Mouse (Mus musculus): ENCODE data around the gene Cenpf. TPM values are rescaled to one million over a fixed set of nuclear protein-coding genes. Genes with fewer than 3 reads are reported as not detected.

The Cenpf gene
- polyA plus RNA-seq, 1 experiment from 2014 or later = 50.3 TPM

DNA sequence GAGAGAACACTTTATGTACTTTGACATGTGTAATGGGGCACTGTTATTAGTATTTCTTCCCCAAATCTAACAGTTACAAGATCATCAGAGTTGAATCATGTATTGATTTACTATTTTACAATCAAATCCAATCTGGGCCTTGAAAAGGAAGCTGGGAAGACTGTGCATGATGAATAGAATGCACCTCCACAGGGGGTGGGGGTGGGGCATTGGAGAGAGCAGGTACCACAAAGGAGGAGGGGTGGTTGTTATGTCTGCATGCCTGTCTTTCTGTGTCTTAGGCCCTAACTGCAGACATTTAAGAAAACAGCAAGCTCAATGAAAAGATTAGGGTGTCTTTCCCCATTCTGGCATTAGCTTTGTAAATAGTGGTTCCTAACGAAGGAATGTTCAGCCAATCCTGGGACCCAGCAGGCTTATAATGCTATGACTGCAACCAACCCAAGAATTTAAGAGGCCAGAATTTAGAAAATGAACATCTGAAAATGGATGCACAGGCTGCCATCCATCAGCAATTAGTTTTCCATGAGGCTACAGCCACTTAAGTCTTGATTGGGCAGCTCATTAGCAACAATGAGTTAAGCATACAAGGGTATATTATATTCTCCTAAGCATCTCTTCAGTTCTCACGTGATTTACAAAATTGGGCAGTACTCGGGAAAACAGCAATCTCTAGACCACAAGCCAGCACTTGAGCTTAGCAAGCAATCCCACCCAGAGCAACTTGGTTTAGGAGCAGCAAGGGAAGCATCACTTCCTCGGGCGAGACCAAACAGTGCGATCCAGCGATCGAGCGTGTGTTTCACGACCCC, 23.6 kb downstream of the Cenpf start:
- Histone ChIP-seq H3K27ac (replicated peaks) (no peak overlapping the region), H3K4me3 (replicated peaks) (no peak overlapping the region), H3K9ac (no peak overlapping the region), H3K9me3 (replicated peaks) (no peaks in the 10 kb centered on the region), H3K4me1 (replicated peaks) (no peaks in the 10 kb centered on the region), H3K4me2 (no peak overlapping the region), H3K36me3 (replicated peaks) (peaks cover 83% of the 10 kb centered on the region), H3K27me3 (no peaks in the 10 kb centered on the region)
- no peak for ATAC-seq (ENCODE audit: insufficient read depth)
- WGBS (ENCODE audit: insufficient replicate concordance) = 87% methylated on average over 10 of the region's 10 CpGs

DNA sequence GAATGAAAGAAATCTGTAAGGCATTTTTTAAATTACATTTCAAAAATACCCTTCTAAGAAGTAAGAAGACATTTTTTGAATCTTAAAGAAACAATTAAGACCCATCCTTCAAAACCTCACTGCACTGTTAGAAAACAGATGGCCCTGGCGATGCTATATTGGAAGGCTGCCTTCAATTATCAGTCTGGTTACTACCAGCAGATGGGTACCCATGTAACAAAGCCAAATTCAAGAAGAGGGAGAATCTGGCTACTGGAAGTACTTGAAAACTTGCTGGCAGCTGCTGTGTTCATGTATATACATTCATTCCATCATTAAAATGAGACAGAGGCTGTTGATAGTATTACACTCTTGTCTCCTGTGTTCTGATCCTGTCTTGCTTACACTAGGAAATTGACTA, 24.4 kb downstream of the Cenpf start:
- H3K4me2 ChIP-seq = no peak overlapping the region
- no peaks in the 10 kb centered on the region for H3K4me1 ChIP-seq (replicated peaks)
- H3K36me3 ChIP-seq (replicated peaks) = peaks cover 83% of the 10 kb centered on the region
- no peak overlapping the region for H3K27ac ChIP-seq (replicated peaks)
- H3K4me3 ChIP-seq (replicated peaks) = no peak overlapping the region
- ATAC-seq (ENCODE audit: insufficient read depth) = no peak
- H3K27me3 ChIP-seq = no peaks in the 10 kb centered on the region
- 80% methylated on average over 1 of the region's 1 CpGs for WGBS (ENCODE audit: insufficient replicate concordance)
- H3K9me3 ChIP-seq (replicated peaks) = no peaks in the 10 kb centered on the region
- no peak overlapping the region for H3K9ac ChIP-seq

DNA sequence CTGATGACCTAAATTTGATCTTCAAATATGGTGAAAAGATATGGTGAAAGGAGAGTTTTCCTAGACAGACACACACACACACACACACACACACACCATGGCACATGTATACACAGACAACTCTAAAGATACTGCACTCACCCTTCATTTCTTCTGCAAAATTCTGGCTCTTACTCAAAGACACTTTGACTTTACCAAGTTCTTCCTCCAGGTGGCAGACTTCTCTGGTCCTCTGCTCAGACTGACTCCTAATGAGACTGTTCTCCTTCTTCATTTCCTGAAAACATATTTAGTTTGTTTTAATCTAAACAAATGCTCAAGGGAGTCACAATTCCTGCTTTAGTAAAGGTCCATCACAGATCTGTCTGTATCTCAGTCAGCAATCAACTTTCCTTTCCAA, 26.0 kb downstream of the Cenpf start:
- Histone ChIP-seq H3K36me3 (replicated peaks) (peaks cover 83% of the 10 kb centered on the region), H3K27me3 (no peaks in the 10 kb centered on the region), H3K4me2 (no peak overlapping the region), H3K4me1 (replicated peaks) (no peaks in the 10 kb centered on the region), H3K9ac (no peak overlapping the region), H3K4me3 (replicated peaks) (no peak overlapping the region), H3K9me3 (replicated peaks) (no peaks in the 10 kb centered on the region), H3K27ac (replicated peaks) (no peak overlapping the region)
- ATAC-seq (ENCODE audit: insufficient read depth) = no peak

DNA sequence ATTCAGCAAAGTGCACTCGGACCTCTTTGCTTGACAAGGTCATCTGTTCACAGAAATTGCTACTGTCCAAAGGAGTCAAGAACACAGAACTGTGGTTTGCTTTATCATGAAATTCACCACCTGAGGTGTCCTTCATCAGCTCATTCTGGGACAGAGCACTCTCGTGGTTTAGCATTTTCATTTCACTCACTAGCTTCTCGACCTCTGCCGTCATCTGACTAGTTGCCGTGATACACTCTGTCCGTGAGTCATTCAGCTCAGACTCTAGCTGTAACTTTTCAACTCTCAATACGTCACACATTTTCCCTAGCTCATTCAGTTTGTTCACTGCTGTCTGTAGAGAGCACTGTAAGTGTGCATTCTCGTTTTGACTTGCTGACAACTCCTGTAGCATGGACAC, 30.5 kb downstream of the Cenpf start:
- Histone ChIP-seq H3K27ac (replicated peaks) (no peak overlapping the region), H3K4me2 (no peak overlapping the region), H3K4me3 (replicated peaks) (no peak overlapping the region), H3K4me1 (replicated peaks) (no peaks in the 10 kb centered on the region), H3K27me3 (no peaks in the 10 kb centered on the region), H3K9me3 (replicated peaks) (no peaks in the 10 kb centered on the region), H3K9ac (no peak overlapping the region), H3K36me3 (replicated peaks) (peaks cover 82% of the 10 kb centered on the region)
- no peak for ATAC-seq (ENCODE audit: insufficient read depth)
- WGBS (ENCODE audit: insufficient replicate concordance) = 83% methylated on average over 8 of the region's 8 CpGs

DNA sequence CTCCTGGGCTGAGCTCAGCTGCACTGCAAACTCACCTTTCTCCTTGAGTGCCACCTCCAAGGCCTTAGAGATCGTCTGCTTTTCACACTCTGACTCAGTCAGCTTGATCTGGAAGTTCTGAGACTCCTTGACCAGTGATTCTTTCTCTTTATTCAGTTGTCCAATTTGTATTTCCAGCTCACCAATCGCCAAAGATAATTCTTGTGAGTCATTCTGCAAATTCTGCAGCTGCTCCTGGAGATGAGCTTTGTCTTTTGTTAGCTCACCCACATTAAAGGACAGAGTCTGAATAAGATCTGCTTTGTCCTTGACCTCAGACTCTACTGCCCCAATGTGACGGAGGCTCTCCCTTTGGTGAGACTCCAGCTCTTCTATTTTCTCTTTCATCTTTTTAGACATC, 34.1 kb downstream of the Cenpf start:
- H3K4me3 ChIP-seq (replicated peaks) = no peak overlapping the region
- no peaks in the 10 kb centered on the region for H3K27me3 ChIP-seq
- no peak overlapping the region for H3K4me2 ChIP-seq
- WGBS (ENCODE audit: insufficient replicate concordance) = 80% methylated on average over 3 of the region's 3 CpGs
- no peak for ATAC-seq (ENCODE audit: insufficient read depth)
- no peaks in the 10 kb centered on the region for H3K9me3 ChIP-seq (replicated peaks)
- H3K36me3 ChIP-seq (replicated peaks) = peaks cover 88% of the 10 kb centered on the region
- no peaks in the 10 kb centered on the region for H3K4me1 ChIP-seq (replicated peaks)
- H3K9ac ChIP-seq = no peak overlapping the region
- H3K27ac ChIP-seq (replicated peaks) = no peak overlapping the region

DNA sequence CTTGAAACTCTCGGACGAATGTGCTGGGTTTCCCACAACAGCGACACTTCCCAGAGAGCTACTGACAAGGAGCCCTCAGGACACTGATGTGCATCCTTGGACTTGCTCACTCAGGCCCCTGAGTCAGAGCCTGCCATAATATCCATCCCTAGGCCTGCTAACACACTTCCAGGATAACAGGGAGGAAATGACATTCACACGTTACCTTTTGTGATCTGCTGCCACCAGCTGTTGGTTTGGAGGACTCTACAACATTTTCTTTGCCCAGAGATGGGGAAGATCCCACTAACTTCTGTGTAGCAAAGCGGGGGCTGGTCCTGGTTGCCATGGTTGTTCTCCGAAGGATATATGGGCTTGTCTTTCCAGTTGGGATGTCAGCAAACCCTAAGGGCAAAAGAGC, 41.3 kb downstream of the Cenpf start:
- 85% methylated on average over 6 of the region's 6 CpGs for WGBS (ENCODE audit: insufficient replicate concordance)
- no peak overlapping the region for H3K4me2 ChIP-seq
- ATAC-seq (ENCODE audit: insufficient read depth) = no peak
- no peaks in the 10 kb centered on the region for H3K4me1 ChIP-seq (replicated peaks)
- H3K27ac ChIP-seq (replicated peaks) = no peak overlapping the region
- H3K9me3 ChIP-seq (replicated peaks) = no peaks in the 10 kb centered on the region
- H3K9ac ChIP-seq = no peak overlapping the region
- H3K36me3 ChIP-seq (replicated peaks) = peaks cover 93% of the 10 kb centered on the region
- no peaks in the 10 kb centered on the region for H3K27me3 ChIP-seq
- H3K4me3 ChIP-seq (replicated peaks) = no peak overlapping the region

DNA sequence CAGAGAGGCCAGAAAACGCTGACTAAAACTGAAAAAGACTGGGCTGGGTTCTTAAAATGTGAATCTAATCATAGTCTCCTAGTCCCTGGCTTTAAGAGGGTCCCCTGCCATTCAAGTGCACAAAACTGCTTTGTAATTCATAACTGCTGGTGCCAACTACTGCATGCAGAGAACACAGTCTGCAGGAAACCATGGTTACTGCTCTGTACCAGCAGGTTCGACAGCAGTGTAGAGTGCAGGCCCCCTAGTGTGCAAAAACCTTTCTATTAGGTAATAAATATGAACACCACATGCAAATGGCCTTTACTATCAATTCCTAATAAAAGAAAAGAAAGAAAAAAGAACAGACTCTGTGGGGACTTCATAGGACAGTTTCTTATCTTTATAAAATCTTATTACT, 42.5 kb downstream of the Cenpf start:
- WGBS (ENCODE audit: insufficient replicate concordance) = 85% methylated on average over 2 of the region's 2 CpGs
- H3K4me1 ChIP-seq (replicated peaks) = no peaks in the 10 kb centered on the region
- no peak overlapping the region for H3K4me3 ChIP-seq (replicated peaks)
- no peaks in the 10 kb centered on the region for H3K27me3 ChIP-seq
- H3K27ac ChIP-seq (replicated peaks) = no peak overlapping the region
- H3K4me2 ChIP-seq = no peak overlapping the region
- no peaks in the 10 kb centered on the region for H3K9me3 ChIP-seq (replicated peaks)
- no peak for ATAC-seq (ENCODE audit: insufficient read depth)
- H3K9ac ChIP-seq = no peak overlapping the region
- peaks cover 94% of the 10 kb centered on the region for H3K36me3 ChIP-seq (replicated peaks)

DNA sequence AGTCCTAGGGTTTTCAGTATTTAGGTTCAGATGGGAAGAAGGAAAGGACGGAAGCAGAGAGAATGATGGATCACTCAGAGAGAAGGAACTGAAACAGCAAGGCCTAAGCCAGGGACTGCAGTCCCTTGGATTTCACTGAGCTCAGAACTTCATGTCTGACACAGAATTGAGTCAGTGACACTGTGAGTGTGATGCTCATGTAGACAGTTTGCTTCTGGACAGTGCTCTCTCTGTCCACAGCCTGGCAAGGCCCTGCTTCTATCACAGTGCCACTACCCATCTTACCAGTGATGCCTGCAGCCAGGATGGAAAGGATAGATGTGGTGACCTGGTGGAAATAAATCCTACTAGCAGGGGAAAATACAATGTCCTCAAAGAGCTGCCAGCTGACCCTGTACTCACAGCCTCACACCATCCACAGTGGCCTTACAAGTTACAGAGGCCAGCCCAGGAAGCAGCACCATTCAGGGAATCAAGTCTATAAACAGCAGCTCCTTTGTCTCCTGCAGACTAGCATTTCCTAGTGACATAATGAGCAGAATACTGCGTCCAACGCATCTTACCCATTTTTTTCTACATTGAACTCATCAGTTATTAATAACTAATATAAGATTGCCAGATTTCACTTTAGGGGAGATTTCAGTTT, 43.1 kb downstream of the Cenpf start:
- Histone ChIP-seq H3K9me3 (replicated peaks) (no peaks in the 10 kb centered on the region), H3K27me3 (no peaks in the 10 kb centered on the region), H3K4me2 (no peak overlapping the region), H3K36me3 (replicated peaks) (peaks cover 91% of the 10 kb centered on the region), H3K9ac (no peak overlapping the region), H3K4me1 (replicated peaks) (no peaks in the 10 kb centered on the region), H3K27ac (replicated peaks) (no peak overlapping the region), H3K4me3 (replicated peaks) (no peak overlapping the region)
- ATAC-seq (ENCODE audit: insufficient read depth) = no peak
- WGBS (ENCODE audit: insufficient replicate concordance) = 85% methylated on average over 3 of the region's 3 CpGs

DNA sequence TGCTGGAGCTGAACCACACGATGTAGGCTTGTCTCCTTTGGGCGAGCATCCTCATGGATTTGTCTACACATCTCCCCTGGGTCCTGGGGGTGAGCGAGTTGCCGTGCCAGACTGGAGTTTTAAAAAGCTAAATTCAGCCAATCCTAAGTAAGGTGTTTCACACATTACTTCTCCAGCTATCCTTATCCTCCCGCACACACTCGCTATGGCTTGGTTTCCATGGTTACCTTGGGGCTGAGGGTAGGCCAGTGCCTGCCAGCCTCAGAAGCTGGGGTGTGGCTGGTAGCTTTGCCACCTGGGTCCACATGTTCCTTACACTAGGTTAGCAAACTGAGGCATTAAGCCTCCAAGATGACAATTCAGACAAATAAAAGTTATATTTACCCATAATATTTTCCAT, 48.3 kb downstream of the Cenpf start:
- Histone ChIP-seq H3K9ac (no peak overlapping the region), H3K4me1 (replicated peaks) (no peaks in the 10 kb centered on the region), H3K4me3 (replicated peaks) (no peak overlapping the region), H3K4me2 (no peak overlapping the region), H3K27me3 (no peaks in the 10 kb centered on the region), H3K9me3 (replicated peaks) (no peaks in the 10 kb centered on the region), H3K36me3 (replicated peaks) (peaks cover 48% of the 10 kb centered on the region), H3K27ac (replicated peaks) (no peak overlapping the region)
- 79% methylated on average over 6 of the region's 6 CpGs for WGBS (ENCODE audit: insufficient replicate concordance)
- ATAC-seq (ENCODE audit: insufficient read depth) = no peak

DNA sequence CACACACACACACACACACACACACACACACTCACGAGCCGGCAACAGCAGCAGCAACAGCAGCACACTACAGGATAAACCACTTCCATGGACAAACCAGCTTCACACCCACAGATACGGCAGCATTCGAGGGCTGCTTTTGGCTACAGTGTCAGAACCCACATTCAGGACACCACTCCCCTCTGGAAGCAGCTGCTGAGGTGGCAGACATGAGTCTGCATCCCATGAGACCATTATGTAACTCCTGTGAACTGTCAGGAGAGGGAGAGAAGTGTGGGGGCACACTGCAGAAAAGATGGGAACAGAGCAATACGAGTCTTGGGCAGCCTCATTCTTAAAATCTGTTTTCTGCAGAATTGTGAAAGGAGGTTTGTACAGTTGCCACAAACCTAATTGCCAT, 54.1 kb downstream of the Cenpf start:
- no peaks in the 10 kb centered on the region for H3K9me3 ChIP-seq (replicated peaks)
- no peak overlapping the region for H3K27ac ChIP-seq (replicated peaks)
- 57% methylated on average over 5 of the region's 5 CpGs for WGBS (ENCODE audit: insufficient replicate concordance)
- no peaks in the 10 kb centered on the region for H3K27me3 ChIP-seq
- no peak overlapping the region for H3K4me2 ChIP-seq
- no peaks in the 10 kb centered on the region for H3K4me1 ChIP-seq (replicated peaks)
- no peak overlapping the region for H3K4me3 ChIP-seq (replicated peaks)
- H3K9ac ChIP-seq = no peak overlapping the region
- no peaks in the 10 kb centered on the region for H3K36me3 ChIP-seq (replicated peaks)
- ATAC-seq (ENCODE audit: insufficient read depth) = no peak

DNA sequence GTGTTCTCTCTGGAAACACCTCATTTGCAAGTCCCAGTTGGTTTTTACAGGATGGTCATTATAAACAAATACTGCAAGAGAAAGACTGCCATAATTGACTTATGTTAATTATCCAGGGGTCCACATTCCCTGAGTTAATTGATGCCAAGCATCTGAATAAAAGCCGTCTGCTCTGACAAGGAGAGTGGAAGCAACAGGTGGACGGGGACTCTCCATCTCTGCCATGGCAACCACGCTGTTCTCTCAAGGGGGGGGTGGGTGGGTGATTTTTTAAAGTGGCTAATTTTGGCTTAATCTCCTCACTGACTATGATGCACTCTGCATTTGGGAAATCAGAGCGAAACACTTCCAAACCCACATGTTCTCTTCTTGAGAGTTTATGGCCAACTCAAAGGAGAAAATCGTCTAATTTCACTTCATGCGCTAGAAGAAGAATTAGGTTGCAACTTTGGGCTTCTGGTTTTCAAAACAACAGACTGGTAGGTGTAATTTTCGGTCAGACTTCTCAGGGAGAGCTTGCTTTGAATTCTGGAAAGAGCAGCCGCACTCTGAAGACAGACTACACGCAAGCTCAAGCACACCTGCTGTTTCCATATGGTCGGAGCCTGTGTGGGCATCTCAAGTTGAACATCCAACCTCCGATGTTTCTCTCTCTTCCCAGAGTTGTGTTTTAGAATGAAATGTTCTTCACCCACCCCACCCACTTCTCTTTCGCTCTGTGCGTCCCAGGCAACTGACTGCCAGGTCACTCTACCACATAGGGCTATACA, 55.8 kb downstream of the Cenpf start:
- H3K9ac ChIP-seq = no peak overlapping the region
- H3K27ac ChIP-seq (replicated peaks) = no peak overlapping the region

More for the DNA sequence above, 55.8 kb downstream of the Cenpf start:
- Histone ChIP-seq H3K36me3 (replicated peaks) (no peaks in the 10 kb centered on the region), H3K27me3 (no peaks in the 10 kb centered on the region), H3K4me3 (replicated peaks) (no peak overlapping the region), H3K9me3 (replicated peaks) (no peaks in the 10 kb centered on the region), H3K4me2 (no peak overlapping the region), H3K4me1 (replicated peaks) (no peaks in the 10 kb centered on the region)
- 66% methylated on average over 13 of the region's 13 CpGs for WGBS (ENCODE audit: insufficient replicate concordance)
- no peak for ATAC-seq (ENCODE audit: insufficient read depth)
